Mouse (Mus musculus) neural tube, embryonic 12.5 days (tissue): Measurements from ENCODE around the gene Nf2. TPM values are rescaled to one million over a fixed set of nuclear protein-coding genes. Genes with fewer than 3 reads are reported as not detected.

Experiments
- microRNA-seq: library from miRNA; unstranded; fragments of <30 nt; microRNA quantifications from one replicate; pipeline ENCODE4, GENCODE M21; 2017
- polyA plus RNA-seq: library from polyadenylated mRNA; unstranded; fragments of >200 nt; fragmentation: Nextera tagmentation; extraction: Ambion mirVana; gene quantifications from 2 replicates; pipeline ENCODE4 v1.2.1, GENCODE M21; 2016

Gene Nf2
- polyA plus RNA-seq, 1 experiment from 2014 or later, result 78.4 TPM

Small RNA genes within 50 kb of the gene (microRNA-seq; reads per million reads assigned to microRNA genes)
- not detected for gene Mir6918

Other genes starting within 250 kb of the Nf2 start
- gene Gm11032, start 229.5 kb downstream of the Nf2 start, polyA plus RNA-seq, result not detected in 2 replicates
- 28.6 and 28.8 TPM in 2 replicates for gene Ascc2, start 211.8 kb downstream of the Nf2 start, polyA plus RNA-seq
- gene Uqcr10, start 145.2 kb downstream of the Nf2 start, polyA plus RNA-seq, result 518 and 541 TPM in 2 replicates
- 79.2 and 82.7 TPM in 2 replicates for gene Zmat5, start 144.9 kb downstream of the Nf2 start, polyA plus RNA-seq
- 5.1 TPM in 2 replicates for gene Cabp7, start 102.8 kb downstream of the Nf2 start, polyA plus RNA-seq
- 96.6 and 101 TPM in 2 replicates for gene Nipsnap1, start 24.4 kb upstream of the Nf2 start, polyA plus RNA-seq
- 51.1 and 53.6 TPM in 2 replicates for gene Thoc5, start 45.8 kb upstream of the Nf2 start, polyA plus RNA-seq
- 3.4 and 5.4 TPM in 2 replicates for gene Nefh, start 98.5 kb upstream of the Nf2 start, polyA plus RNA-seq
- 71.9 and 82.7 TPM in 2 replicates for gene Ap1b1, start 137.3 kb upstream of the Nf2 start, polyA plus RNA-seq
- gene Rasl10a, start 208.6 kb upstream of the Nf2 start, polyA plus RNA-seq, result 0.75 and 0.92 TPM in 2 replicates
- gene Gas2l1, start 215.8 kb upstream of the Nf2 start, polyA plus RNA-seq, result 36.5 and 39.9 TPM in 2 replicates
- 26.7 and 26.9 TPM in 2 replicates for gene Rhbdd3, start 249.4 kb upstream of the Nf2 start, polyA plus RNA-seq
- 819 and 832 TPM in 2 replicates for gene Ewsr1, start 249.7 kb upstream of the Nf2 start, polyA plus RNA-seq